Mouse (Mus musculus) mouse trophoblast stem cell (cell line): Measurements from ENCODE around the gene Gm6526.
"Not testable (repeated sequence)": the region's sequence is repeated elsewhere in the genome, so short reads cannot be mapped to it uniquely, and the experiment has no call there.

ENCODE experiments used
- in situ Hi-C, 2 experiments: fragments of 300-500 bp; cut with MseI, MboI; formaldehyde crosslinking; loops; 2 replicates in 1 of 2; 3 replicates in 1 of 2; pipeline ENCODE4 v1.15.1; 2025

Gene Gm6526

GRCm38 (mm10) chr14:43747566-43747965 lies at the start of gene Gm6526:
Gene Gm6526, plus strand, starts transcription at chr14:43747866.
- in situ Hi-C loops, result not testable (repeated sequence)

- in situ Hi-C loops, result not testable (repeated sequence)
Measured at GRCm38 (mm10) chr14:43727385-43727784, 20.3 kb upstream of the Gm6526 start, which contains the start of gene Gm16506. Gene Gm16506, minus strand, starts transcription at chr14:43727485.

GRCm38 (mm10) chr14:43784645-43785044 lies 37.0 kb downstream of the Gm6526 start, which contains the start of gene Gm8180:
Gene Gm8180, minus strand, starts transcription at chr14:43784745.
- in situ Hi-C loops, result not testable (repeated sequence)

- in situ Hi-C loops, result not testable (repeated sequence)
Measured at GRCm38 (mm10) chr14:43793811-43794210, 46.1 kb downstream of the Gm6526 start.

- in situ Hi-C loops, result no loop called here
Measured at GRCm38 (mm10) chr14:43796069-43796904, 48.6 kb downstream of the Gm6526 start.

GRCm38 (mm10) chr14:43796905-43797470 lies 49.3 kb downstream of the Gm6526 start:
- in situ Hi-C loops, result not testable (repeated sequence)

GRCm38 (mm10) chr14:43804435-43804834 lies 56.8 kb downstream of the Gm6526 start:
- in situ Hi-C loops, result not testable (repeated sequence)
